Mouse (Mus musculus) limb, embryonic 12.5 days (tissue): ENCODE measurements around the gene Slc26a9. TPM values are rescaled to one million over a fixed set of nuclear protein-coding genes. Genes with fewer than 3 reads are reported as not detected.
"Not testable (repeated sequence)": the region's sequence is repeated elsewhere in the genome, so short reads cannot be mapped to it uniquely, and the experiment has no call there.

Experiments
- ATAC-seq: fragments of 200-750 bp; cut with Nextera tagmentation; 2 replicates; pipeline ENCODE4 v1.8.0; 2017; ENCODE audit warnings: low read depth, moderate TSS enrichment; ENCODE audit not compliant: insufficient number of reproducible peaks, insufficient read depth, low FRiP score, low TSS enrichment
- H3K27ac ChIP-seq: fragments of 300-500 bp; sonication (generic); 2 replicates; pipeline ENCODE4 v1.5.1; 2016; ENCODE audit warnings: mild to moderate bottlenecking, moderate library complexity
- H3K27me3 ChIP-seq: fragments of 300-500 bp; sonication (generic); 2 replicates; pipeline ENCODE4 v1.6.1; 2016; ENCODE audit warnings: mild to moderate bottlenecking, moderate library complexity
- H3K36me3 ChIP-seq: fragments of 300-500 bp; sonication (generic); 2 replicates; pipeline ENCODE4 v1.6.1; 2016; ENCODE audit warnings: mild to moderate bottlenecking, moderate library complexity
- H3K4me1 ChIP-seq: fragments of 300-500 bp; sonication (generic); replicated peaks from 2 replicates; pipeline ENCODE4 v1.6.1; 2016
- H3K4me2 ChIP-seq: fragments of 300-500 bp; sonication (generic); 2 replicates; pipeline ENCODE4 v1.6.1; 2016; ENCODE audit warnings: mild to moderate bottlenecking, moderate library complexity
- H3K4me3 ChIP-seq: fragments of 300-500 bp; sonication (generic); replicated peaks from 2 replicates; pipeline ENCODE4 v1.5.1; 2016; ENCODE audit warnings: mild to moderate bottlenecking
- H3K9ac ChIP-seq: fragments of 300-500 bp; sonication (generic); replicated peaks from 2 replicates; pipeline ENCODE4 v1.6.1; 2016; ENCODE audit warnings: mild to moderate bottlenecking, moderate library complexity
- H3K9me3 ChIP-seq: fragments of 300-500 bp; sonication (generic); 2 replicates; pipeline ENCODE4 v1.6.1; 2016; ENCODE audit warnings: mild to moderate bottlenecking, moderate library complexity
- WGBS: fragments of 180-500 bp; shearing (Covaris S2); methylation state at CpG from one replicate; pipeline ENCODE4 v1.1.7; 2016; 5-methylcytosine and 5-hydroxymethylcytosine counted together
- polyA plus RNA-seq: library from polyadenylated mRNA; unstranded; fragments of >200 nt; fragmentation: Nextera tagmentation; extraction: Ambion mirVana; gene quantifications from 2 replicates; pipeline ENCODE4 v1.2.1, GENCODE M21; 2016

Gene Slc26a9
- polyA plus RNA-seq, 1 experiment from 2014 or later, result not detected

GRCm38 (mm10) chr1:131812631-131813295, 68.9 kb downstream of the Slc26a9 start:
- H3K4me2 ChIP-seq, result no peak overlapping the region
- H3K27me3 ChIP-seq, result no peaks in the 10 kb centered on the region
- no peak for ATAC-seq
- no peak overlapping the region for H3K9ac ChIP-seq
- 90% methylated on average over 9 of the region's 9 CpGs for WGBS
- H3K9me3 ChIP-seq, result no peaks in the 10 kb centered on the region; the same call in 1 of the 2 replicates
- no peaks in the 10 kb centered on the region for H3K36me3 ChIP-seq
- no peak overlapping the region for H3K4me3 ChIP-seq
- H3K27ac ChIP-seq, result no peak overlapping the region
- no peaks in the 10 kb centered on the region for H3K4me1 ChIP-seq

GRCm38 (mm10) chr1:131813731-131814130, 69.9 kb downstream of the Slc26a9 start:
- H3K4me2 ChIP-seq, result no peak overlapping the region
- no peak overlapping the region for H3K9ac ChIP-seq
- H3K36me3 ChIP-seq, result no peaks in the 10 kb centered on the region
- 93% methylated on average over 4 of the region's 4 CpGs for WGBS
- H3K27me3 ChIP-seq, result no peaks in the 10 kb centered on the region
- no peak overlapping the region for H3K4me3 ChIP-seq
- H3K4me1 ChIP-seq, result no peaks in the 10 kb centered on the region
- ATAC-seq, result no peak
- no peak overlapping the region for H3K27ac ChIP-seq
- no peaks in the 10 kb centered on the region; the same call in 1 of the 2 replicates for H3K9me3 ChIP-seq

GRCm38 (mm10) chr1:131814191-131814590, 70.4 kb downstream of the Slc26a9 start:
- no peak overlapping the region for H3K4me3 ChIP-seq
- no peaks in the 10 kb centered on the region for H3K4me1 ChIP-seq
- WGBS, result 91% methylated on average over 3 of the region's 3 CpGs
- ATAC-seq, result no peak
- no peaks in the 10 kb centered on the region for H3K36me3 ChIP-seq
- no peak overlapping the region for H3K9ac ChIP-seq
- no peak overlapping the region for H3K4me2 ChIP-seq
- no peaks in the 10 kb centered on the region for H3K27me3 ChIP-seq
- H3K9me3 ChIP-seq, result peaks cover 2% of the 10 kb centered on the region; the same call in 1 of the 2 replicates
- H3K27ac ChIP-seq, result no peak overlapping the region

- H3K9ac ChIP-seq, result no peak overlapping the region
- ATAC-seq, result no peak
- peaks cover 7% of the 10 kb centered on the region; the same call in 1 of the 2 replicates for H3K9me3 ChIP-seq
- no peak overlapping the region for H3K27ac ChIP-seq
- WGBS, result 82% methylated on average over 6 of the region's 6 CpGs
- H3K36me3 ChIP-seq, result no peaks in the 10 kb centered on the region
- H3K27me3 ChIP-seq, result no peaks in the 10 kb centered on the region
- H3K4me1 ChIP-seq, result no peaks in the 10 kb centered on the region
- H3K4me2 ChIP-seq, result no peak overlapping the region
- H3K4me3 ChIP-seq, result no peak overlapping the region
Measured at GRCm38 (mm10) chr1:131816886-131817285, 73.1 kb downstream of the Slc26a9 start.

GRCm38 (mm10) chr1:131820353-131820752, 76.5 kb downstream of the Slc26a9 start:
- 72% methylated on average over 9 of the region's 9 CpGs for WGBS
- not testable (repeated sequence) for H3K27me3 ChIP-seq, ATAC-seq, H3K4me3 ChIP-seq, H3K4me2 ChIP-seq, H3K9me3 ChIP-seq, H3K36me3 ChIP-seq, H3K4me1 ChIP-seq, H3K9ac ChIP-seq
- peak overlapping the region; percentile 26; the same call in 1 of the 2 replicates for H3K27ac ChIP-seq

- H3K4me1 ChIP-seq, result 0 out of 2 replicates have a peak, but pooled peaks cover 3% of the 10 kb centered on the region
- peak overlapping the region; percentile 26; the same call in 1 of the 2 replicates for H3K27ac ChIP-seq
- no peak overlapping the region for H3K4me2 ChIP-seq
- no peak for ATAC-seq
- 77% methylated on average over 10 of the region's 10 CpGs for WGBS
- no peaks in the 10 kb centered on the region for H3K27me3 ChIP-seq
- H3K9me3 ChIP-seq, result peaks cover 7% of the 10 kb centered on the region; the same call in 1 of the 2 replicates
- H3K4me3 ChIP-seq, result no peak overlapping the region
- H3K9ac ChIP-seq, result no peak overlapping the region
- no peaks in the 10 kb centered on the region for H3K36me3 ChIP-seq
Measured at GRCm38 (mm10) chr1:131820887-131821328, 77.1 kb downstream of the Slc26a9 start.

Other genes with a start within 250 kb of the Slc26a9 start
- gene Srgap2, start 216.7 kb upstream of the Slc26a9 start, polyA plus RNA-seq, result 15.3 and 17.1 TPM in 2 replicates
- gene Fam72a, start 216.1 kb upstream of the Slc26a9 start, polyA plus RNA-seq, result 3.1 and 3.8 TPM in 2 replicates
- gene Avpr1b, start 144.8 kb upstream of the Slc26a9 start, polyA plus RNA-seq, result not detected in 2 replicates
- 0.13 and 0.15 TPM in 2 replicates for gene Ctse, start 105.7 kb upstream of the Slc26a9 start, polyA plus RNA-seq
- 0.97 and 1.3 TPM in 2 replicates for gene Rab7b, start 55.3 kb upstream of the Slc26a9 start, polyA plus RNA-seq
- 1.7 and 2.5 TPM in 2 replicates for gene Pm20d1, start 53.4 kb downstream of the Slc26a9 start, polyA plus RNA-seq
- gene Slc41a1, start 83.5 kb downstream of the Slc26a9 start, polyA plus RNA-seq, result 13.7 and 14.9 TPM in 2 replicates
- 14.5 and 14.7 TPM in 2 replicates for gene Rab29, start 123.2 kb downstream of the Slc26a9 start, polyA plus RNA-seq
- 125 and 130 TPM in 2 replicates for gene Nucks1, start 166.5 kb downstream of the Slc26a9 start, polyA plus RNA-seq
- 2.2 and 3.0 TPM in 2 replicates for gene Slc45a3, start 218.9 kb downstream of the Slc26a9 start, polyA plus RNA-seq